Mouse (Mus musculus): ENCODE data around the gene Gm128.
"Not testable (repeated sequence)": the region's sequence is repeated elsewhere in the genome, so short reads cannot be mapped to it uniquely, and the experiment has no call there.

The Gm128 gene

GRCm38 (mm10) chr3:95230495-95231297 lies 10.7 kb downstream of the Gm128 start:
- DNase-seq, result no peak

- DNase-seq, result peak; percentile 69
Measured at GRCm38 (mm10) chr3:95229781-95230494, 11.5 kb downstream of the Gm128 start.

DNA sequence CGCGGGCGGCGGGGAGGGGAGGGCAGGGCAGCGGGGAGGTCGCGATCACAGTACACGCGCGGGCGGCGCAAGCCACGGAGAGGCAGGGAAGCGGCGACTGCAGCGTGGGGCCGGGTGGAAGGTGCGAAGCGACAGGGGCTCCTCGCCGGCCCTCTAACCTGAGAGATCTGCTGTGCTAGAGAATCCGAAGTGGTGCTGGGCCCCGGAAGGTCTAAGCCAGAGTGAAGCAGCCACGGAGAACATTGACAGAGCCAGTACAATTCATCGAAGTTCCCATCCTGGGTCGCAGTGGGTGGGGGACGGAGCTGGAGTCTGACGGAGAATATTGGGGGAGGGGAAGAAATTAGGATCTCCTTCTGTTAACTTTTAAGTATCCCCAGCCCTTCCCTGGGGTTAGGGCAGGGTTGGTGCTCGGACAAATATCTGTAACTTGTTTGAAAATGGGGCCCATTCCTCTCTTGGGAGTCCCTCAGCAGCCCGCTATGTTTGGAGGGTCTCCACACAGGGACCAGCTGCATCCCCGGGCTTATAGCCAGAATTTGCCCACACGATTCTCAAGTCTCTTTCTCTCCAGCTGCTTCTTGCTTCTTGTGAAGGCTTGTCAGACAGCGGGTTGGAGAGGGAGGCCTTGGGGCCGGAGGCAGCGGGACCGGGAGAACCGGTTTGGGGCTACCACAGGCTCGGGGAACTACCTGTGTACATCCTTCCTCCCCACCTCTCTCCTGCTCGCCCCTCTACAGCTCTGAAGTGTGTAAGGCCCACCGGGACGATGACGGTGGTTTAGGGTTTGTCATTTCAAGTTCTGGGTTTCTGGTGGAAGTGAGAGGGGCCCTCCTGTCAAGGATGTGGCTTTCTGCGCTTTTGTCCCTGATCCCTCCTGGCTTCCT lies 12.3 kb downstream of the Gm128 start:
- DNase-seq, result peak; percentile 73

DNA sequence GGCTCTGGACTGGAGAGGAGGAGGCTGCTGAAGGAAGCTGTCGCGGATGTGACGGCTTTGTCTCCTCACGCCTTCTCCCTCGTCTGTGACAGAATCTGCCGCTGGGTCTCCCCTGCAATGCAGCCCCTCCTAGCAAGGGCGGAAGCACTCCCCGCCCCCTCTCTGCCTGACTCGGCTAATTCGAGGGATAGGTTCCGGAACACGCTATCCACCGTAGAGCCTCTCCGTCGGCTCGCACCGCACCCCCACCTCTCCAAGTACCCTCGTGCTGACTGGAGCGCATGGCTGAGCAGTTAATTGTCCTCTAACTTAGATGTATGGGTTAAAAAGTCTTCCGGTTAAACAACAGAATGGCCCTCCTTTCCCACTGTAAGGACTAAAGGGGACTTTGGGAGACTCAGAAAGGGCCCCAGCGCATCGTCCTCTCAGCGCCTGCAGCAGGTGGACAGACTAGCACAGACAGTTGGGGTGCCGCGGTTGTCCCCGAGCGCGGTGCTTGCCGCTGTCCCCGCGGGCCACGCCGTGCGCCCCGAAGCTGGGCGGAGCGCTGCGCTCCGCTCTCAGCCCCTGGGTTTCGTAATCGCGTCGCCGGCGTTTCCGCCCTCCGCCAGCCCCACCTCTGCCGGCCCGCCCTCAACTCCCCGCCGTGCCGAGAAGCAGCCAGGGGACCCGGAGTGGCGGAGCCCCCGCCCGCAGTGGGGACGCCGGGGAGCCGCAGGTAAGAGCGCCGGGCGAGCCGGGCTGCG lies 13.1 kb downstream of the Gm128 start, which contains the start of gene Cdc42se1:
TSS of gene Cdc42se1 (plus strand) at position 585 of the 746 bp plus-strand sequence.
- peak; percentile 89 for DNase-seq

DNA sequence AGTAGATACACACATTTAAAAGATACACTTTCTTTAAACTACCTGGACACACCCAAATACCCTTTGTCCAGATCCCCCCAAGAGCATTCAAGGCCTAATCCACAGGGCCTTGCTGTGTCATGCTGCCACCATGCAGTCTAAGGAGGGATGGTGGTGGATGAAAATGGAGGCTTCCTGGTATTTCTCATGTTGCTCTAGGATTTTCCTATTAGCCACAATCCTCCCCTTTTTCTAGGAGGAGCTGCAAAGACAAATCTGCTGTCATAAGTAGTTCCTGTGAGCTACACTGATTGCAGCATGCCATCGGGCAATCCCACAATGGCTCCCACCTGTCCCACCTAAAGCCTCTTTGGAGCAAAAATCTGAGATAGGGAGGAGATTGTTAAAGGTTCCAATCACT lies 14.2 kb downstream of the Gm128 start:
- DNase-seq, result peak; percentile 41

GRCm38 (mm10) chr3:95224295-95224694 lies 17.1 kb downstream of the Gm128 start:
- DNase-seq, result peak; percentile 45

- DNase-seq, result no peak
Measured at GRCm38 (mm10) chr3:95223041-95223440, 18.4 kb downstream of the Gm128 start.

DNA sequence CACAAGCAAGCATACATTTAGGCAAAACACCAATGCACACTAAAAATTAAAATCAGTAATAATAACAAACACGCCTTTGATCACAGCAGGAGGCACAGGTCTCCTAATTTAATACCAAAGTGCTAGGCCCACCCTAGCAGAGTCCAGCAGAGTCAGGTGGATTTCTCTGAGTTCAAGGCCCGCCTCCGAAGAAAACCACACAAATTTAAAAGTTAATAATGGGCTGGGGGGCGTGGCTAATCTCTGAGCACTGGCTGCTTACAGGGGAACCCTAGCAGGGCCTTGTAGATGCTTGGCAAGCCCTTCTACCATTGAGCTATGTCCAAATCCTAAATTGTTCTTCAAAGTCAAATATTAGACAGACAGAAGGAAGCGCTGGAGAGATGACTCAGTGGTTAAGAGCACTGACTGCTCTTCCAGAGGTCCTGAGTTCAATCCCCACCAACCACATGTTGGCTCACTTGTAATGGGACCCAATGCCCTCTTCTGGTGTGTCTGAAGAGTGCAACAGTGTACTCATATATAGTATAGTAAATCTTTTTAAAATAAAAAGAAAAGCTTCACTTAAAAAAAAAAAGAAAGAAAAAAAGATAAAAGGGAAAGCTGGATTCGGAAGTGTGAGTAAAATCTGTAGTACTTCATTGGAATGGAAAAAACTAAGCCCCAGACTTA lies 22.8 kb downstream of the Gm128 start:
- peak; percentile 64 for DNase-seq

DNA sequence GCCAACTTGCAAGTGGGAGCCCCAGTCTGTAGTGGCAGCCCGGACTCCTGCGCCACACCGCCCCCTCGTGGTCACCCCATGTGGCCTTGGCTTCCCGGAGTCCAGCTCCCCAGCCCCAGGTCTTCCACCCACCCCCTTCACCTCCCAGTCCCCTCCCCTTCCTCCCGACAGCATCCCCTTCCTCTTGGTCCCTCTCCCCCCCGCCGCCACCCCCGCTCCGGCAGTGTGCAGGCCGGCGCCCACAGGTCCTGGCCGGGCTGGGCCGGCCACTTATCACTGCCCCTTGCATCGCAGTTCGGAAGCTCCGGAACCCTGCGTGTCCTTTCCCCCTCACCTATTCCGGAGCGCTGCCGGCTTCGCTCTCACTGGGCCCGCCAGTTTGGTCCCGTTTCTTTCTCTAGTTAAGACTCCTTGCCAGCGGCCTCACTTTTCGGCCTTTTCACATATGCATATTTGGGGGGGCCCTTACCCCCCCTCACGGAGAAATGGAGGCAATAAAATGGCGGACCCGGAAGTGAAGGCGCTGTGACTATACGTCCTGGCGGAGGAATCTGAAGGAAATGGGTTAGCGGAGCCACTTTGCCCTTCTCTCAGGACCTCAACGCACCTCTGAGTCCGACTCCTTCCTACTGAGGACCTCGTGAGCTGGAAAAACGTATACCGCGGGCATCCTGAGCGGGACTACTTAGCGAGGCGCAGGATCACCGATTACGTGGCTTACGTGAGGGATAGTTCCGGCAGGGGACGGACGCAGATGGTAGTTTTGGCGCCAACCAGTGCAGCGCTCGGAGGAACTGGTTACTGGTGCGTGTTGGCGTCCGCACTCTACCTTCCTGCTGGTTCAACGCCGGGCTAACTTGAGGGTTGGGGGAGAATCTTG lies 23.9 kb downstream of the Gm128 start, which contains the start of gene Gabpb2:
TSS of gene Gabpb2 (minus strand) at position 662 of the 880 bp plus-strand sequence.
- peak; percentile 92 for DNase-seq

GRCm38 (mm10) chr3:95216655-95217254 lies 24.6 kb downstream of the Gm128 start:
- no peak for DNase-seq

GRCm38 (mm10) chr3:95213609-95213975 lies 27.8 kb downstream of the Gm128 start:
- DNase-seq, result no peak

DNA sequence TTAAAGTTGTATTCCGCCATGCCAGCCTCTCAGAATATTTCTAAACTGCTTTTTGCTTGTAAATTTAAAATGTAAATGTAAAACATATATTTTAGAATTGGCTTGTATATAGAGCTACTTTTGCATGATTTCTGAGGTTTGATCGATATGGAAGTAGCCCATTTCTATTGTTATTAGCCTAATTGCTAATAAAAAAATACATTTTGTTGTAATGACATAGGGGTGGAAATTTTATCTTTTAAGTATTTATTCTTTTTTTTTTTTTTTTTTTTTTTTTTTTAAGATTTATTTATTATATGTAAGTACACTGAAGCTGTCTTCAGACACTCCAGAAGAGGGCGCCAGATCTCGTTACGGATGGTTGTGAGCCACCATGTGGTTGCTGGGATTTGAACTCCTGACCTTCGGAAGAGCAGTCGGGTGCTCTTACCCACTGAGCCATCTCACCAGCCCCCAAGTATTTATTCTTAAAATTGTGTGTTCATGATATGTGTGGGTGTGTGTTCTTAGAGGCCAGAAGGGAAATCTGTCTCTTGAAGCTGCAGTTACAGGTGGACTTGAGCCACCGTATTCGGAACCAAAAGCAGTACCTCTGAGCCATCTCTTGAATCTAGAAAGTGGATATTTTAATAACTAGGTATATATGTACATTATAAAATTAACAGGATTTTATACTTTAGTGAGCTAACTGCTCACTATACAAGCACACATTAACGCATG lies 28.3 kb downstream of the Gm128 start:
- not testable (repeated sequence) for DNase-seq

GRCm38 (mm10) chr3:95210585-95210984 lies 30.8 kb downstream of the Gm128 start:
- no peak for DNase-seq

DNA sequence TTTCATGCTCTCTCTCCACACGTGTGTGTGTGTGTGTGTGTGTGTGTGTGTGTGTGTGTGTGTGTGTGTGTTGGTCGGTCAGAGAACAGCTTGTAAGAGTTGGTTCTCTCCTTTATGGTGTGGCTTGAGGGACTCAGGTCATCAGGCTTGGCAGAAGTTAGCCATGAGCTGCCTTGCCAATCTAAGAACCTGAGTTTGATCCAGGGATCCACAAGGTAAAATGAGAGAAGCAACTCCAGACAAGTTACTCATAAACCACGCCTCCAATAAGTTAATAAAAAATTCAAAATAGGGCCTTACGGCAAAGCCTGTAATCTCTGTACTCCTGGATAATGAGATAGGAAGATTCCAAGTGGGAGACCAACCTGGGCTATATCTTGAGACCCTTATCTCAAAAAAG lies 33.1 kb downstream of the Gm128 start:
- no peak for DNase-seq

- no peak for DNase-seq
Measured at GRCm38 (mm10) chr3:95203880-95204279, 37.5 kb downstream of the Gm128 start.

- DNase-seq, result no peak
Measured at GRCm38 (mm10) chr3:95200562-95200961, 40.8 kb downstream of the Gm128 start.

- no peak for DNase-seq
Measured at GRCm38 (mm10) chr3:95200132-95200531, 41.3 kb downstream of the Gm128 start.

GRCm38 (mm10) chr3:95199101-95199500 lies 42.3 kb downstream of the Gm128 start:
- no peak for DNase-seq

DNA sequence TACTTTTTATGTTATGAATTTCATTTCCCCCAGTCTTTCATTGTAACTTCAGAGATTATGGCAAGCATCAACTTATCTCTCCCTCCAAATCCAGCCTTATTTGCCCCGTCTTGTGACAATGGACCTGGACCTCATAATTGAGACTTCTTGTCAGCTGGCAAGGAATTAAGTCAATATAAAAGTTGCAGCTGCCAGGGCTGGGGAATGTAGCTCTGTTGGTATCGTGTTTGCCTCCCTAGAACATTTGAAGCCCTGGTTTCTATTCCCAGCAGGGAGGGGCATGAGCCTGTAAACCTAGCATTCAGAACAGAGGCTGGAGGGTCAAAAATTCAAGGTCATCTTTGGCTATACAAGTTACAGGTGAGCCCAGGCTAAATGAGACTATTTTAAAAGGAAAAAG lies 45.6 kb downstream of the Gm128 start:
- no peak for DNase-seq

DNA sequence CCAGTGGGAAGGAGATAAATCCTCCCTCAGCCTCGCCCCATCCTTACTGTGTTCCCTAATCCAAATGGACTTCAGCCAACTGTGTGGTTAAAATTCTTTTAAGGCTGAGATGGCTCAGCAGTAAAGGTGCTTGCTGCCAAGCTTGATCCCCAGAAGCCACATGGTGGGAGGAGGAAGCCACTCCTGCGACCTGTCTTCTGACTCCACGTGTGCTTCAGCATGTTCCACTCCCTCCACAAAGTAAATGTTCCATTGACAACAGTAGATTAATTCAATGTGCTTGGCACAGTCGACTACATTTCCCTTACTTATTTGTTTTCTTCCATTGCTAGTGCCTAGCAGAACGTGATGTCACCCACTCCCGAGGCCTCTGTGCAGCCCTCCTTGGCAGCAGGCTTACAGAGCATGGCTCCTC lies 46.7 kb downstream of the Gm128 start:
- peak; percentile 63 for DNase-seq

Measured in cerebellum, adult 9-11 months (tissue).